Mouse (Mus musculus) hindbrain, postnatal 0 days (tissue): Measurements from ENCODE around the gene S1pr4. TPM values are rescaled to one million over a fixed set of nuclear protein-coding genes. Genes with fewer than 3 reads are reported as not detected.

ENCODE experiments used
- ATAC-seq: fragments of 200-750 bp; cut with Nextera tagmentation; 2 replicates; pipeline ENCODE4 v1.8.0; 2017; ENCODE audit warnings: mild to moderate bottlenecking, moderate TSS enrichment, moderate library complexity
- DNase-seq: peaks from one replicate; pipeline ENCODE4 v3.0.0-alpha.2; 2015; ENCODE audit warnings: low spot score
- H3K27ac ChIP-seq: fragments of 300-500 bp; sonication (generic); 2 replicates; pipeline ENCODE4 v1.5.1; 2014; ENCODE audit warnings: mild to moderate bottlenecking
- H3K27me3 ChIP-seq: fragments of 300-500 bp; sonication (generic); 2 replicates; pipeline ENCODE4 v1.6.1; 2014; ENCODE audit warnings: low read length, mixed read lengths; ENCODE audit not compliant: insufficient read depth
- H3K36me3 ChIP-seq: fragments of 300-500 bp; sonication (generic); 2 replicates; pipeline ENCODE4 v1.6.1; 2014; ENCODE audit warnings: low read length, mixed read lengths; ENCODE audit not compliant: insufficient read depth
- H3K4me1 ChIP-seq: fragments of 300-500 bp; sonication (generic); 2 replicates; pipeline ENCODE4 v1.6.1; 2014; ENCODE audit warnings: antibody characterized with exemption, low read length, mixed read lengths; ENCODE audit not compliant: insufficient read depth
- H3K4me2 ChIP-seq: fragments of 300-500 bp; sonication (generic); 2 replicates; pipeline ENCODE4 v1.6.1; 2014; ENCODE audit warnings: low read depth, mild to moderate bottlenecking, low read length, moderate library complexity, mixed read lengths
- H3K4me3 ChIP-seq: fragments of 300-500 bp; sonication (generic); 2 replicates; pipeline ENCODE4 v1.5.1; 2014; ENCODE audit warnings: low read length
- H3K9ac ChIP-seq: fragments of 300-500 bp; sonication (generic); replicated peaks from 2 replicates; pipeline ENCODE4 v1.6.1; 2014; ENCODE audit warnings: mild to moderate bottlenecking, low read length, moderate library complexity, mixed read lengths
- H3K9me3 ChIP-seq: fragments of 300-500 bp; sonication (generic); 2 replicates; pipeline ENCODE4 v1.6.1; 2016; ENCODE audit warnings: low read length, mixed read lengths
- CTCF ChIP-seq: IDR thresholded peaks from 2 replicates; pipeline ENCODE4 v1.5.1; 2016; ENCODE audit warnings: antibody characterized with exemption, control low read depth, low read depth
- WGBS: fragments of 180-500 bp; shearing (Covaris S2); extraction: QIAGEN DNeasy Blood & Tissue Kit; methylation state at CpG from one replicate; pipeline ENCODE4 v1.1.7; 2014; 5-methylcytosine and 5-hydroxymethylcytosine counted together
- polyA plus RNA-seq: library from polyadenylated mRNA; unstranded; fragments of >200 nt; fragmentation: Nextera tagmentation; extraction: Ambion mirVana; gene quantifications from 2 replicates; pipeline ENCODE4 v1.2.1, GENCODE M21; 2015
- total RNA-seq: library from RNA; depleted of rRNA; stranded (reverse); fragments of >200 nt; gene quantifications from 2 replicates; pipeline ENCODE4 v1.2.3, GENCODE M21; 2014

Gene S1pr4
- total and polyA plus RNA-seq, 2 experiments from 2014 or later = 0.40 to 1.3 TPM

- TF ChIP-seq CTCF = no peak
- H3K4me1 ChIP-seq = no peaks in the 10 kb centered on the region
- peaks cover 12% of the 10 kb centered on the region; the same call in 1 of the 2 replicates for H3K36me3 ChIP-seq
- no peak overlapping the region for H3K4me3 ChIP-seq
- H3K27me3 ChIP-seq = 0 out of 2 replicates have a peak, but pooled peaks cover 4% of the 10 kb centered on the region
- H3K9ac ChIP-seq = no peak overlapping the region
- H3K9me3 ChIP-seq = no peaks in the 10 kb centered on the region
- H3K4me2 ChIP-seq = no peak overlapping the region
- DNase-seq (no peak), ATAC-seq (no peak)
- 72% methylated on average over 2 of the region's 2 CpGs for WGBS
- H3K27ac ChIP-seq = no peak overlapping the region
Observed at GRCm38 (mm10) chr10:81466066-81466465, 33.9 kb downstream of the S1pr4 start.

- ATAC-seq (0 out of 2 replicates have a peak, but pooled peaks have one; percentile 1), DNase-seq (no peak)
- no peak overlapping the region for H3K27ac ChIP-seq
- H3K9me3 ChIP-seq = no peaks in the 10 kb centered on the region
- no peak overlapping the region for H3K4me2 ChIP-seq
- under 1% methylated on average over 5 of the region's 5 CpGs for WGBS
- no peak overlapping the region for H3K4me3 ChIP-seq
- H3K27me3 ChIP-seq = 0 out of 2 replicates have a peak, but pooled peaks cover 4% of the 10 kb centered on the region
- no peak overlapping the region for H3K9ac ChIP-seq
- TF ChIP-seq CTCF = no peak
- no peaks in the 10 kb centered on the region for H3K4me1 ChIP-seq
- H3K36me3 ChIP-seq = peaks cover 12% of the 10 kb centered on the region; the same call in 1 of the 2 replicates
Observed at GRCm38 (mm10) chr10:81465265-81465645, 34.7 kb downstream of the S1pr4 start.

GRCm38 (mm10) chr10:81464405-81465264 is 35.3 kb downstream of the S1pr4 start:
- Histone ChIP-seq H3K36me3 (peaks cover 12% of the 10 kb centered on the region; the same call in 1 of the 2 replicates), H3K9ac (no peak overlapping the region), H3K4me3 (peak overlapping the region; percentile 9; the same call in 1 of the 2 replicates), H3K9me3 (no peaks in the 10 kb centered on the region), H3K4me1 (no peaks in the 10 kb centered on the region), H3K27ac (no peak overlapping the region), H3K27me3 (0 out of 2 replicates have a peak, but pooled peaks cover 4% of the 10 kb centered on the region), H3K4me2 (peak overlapping the region; percentile 38)
- no peak for TF ChIP-seq CTCF
- DNase-seq = peak; percentile 45
- WGBS = 7% methylated on average over 31 of the region's 33 CpGs
- ATAC-seq = peak; percentile 74

- H3K4me3 ChIP-seq = no peak overlapping the region
- H3K27ac ChIP-seq = no peak overlapping the region
- 0 out of 2 replicates have a peak, but pooled peaks cover 4% of the 10 kb centered on the region for H3K27me3 ChIP-seq
- TF ChIP-seq CTCF = no peak
- peaks cover 12% of the 10 kb centered on the region; the same call in 1 of the 2 replicates for H3K36me3 ChIP-seq
- WGBS = 61% methylated on average over 4 of the region's 4 CpGs
- no peaks in the 10 kb centered on the region for H3K9me3 ChIP-seq
- H3K4me1 ChIP-seq = no peaks in the 10 kb centered on the region
- ATAC-seq = no peak
- H3K9ac ChIP-seq = no peak overlapping the region
- DNase-seq = no peak
- no peak overlapping the region for H3K4me2 ChIP-seq
Observed at GRCm38 (mm10) chr10:81463531-81463930, 36.4 kb downstream of the S1pr4 start.

- Histone ChIP-seq H3K27ac (no peak overlapping the region), H3K4me2 (no peak overlapping the region), H3K36me3 (peaks cover 12% of the 10 kb centered on the region; the same call in 1 of the 2 replicates), H3K9ac (no peak overlapping the region), H3K4me1 (no peaks in the 10 kb centered on the region), H3K27me3 (0 out of 2 replicates have a peak, but pooled peaks cover 4% of the 10 kb centered on the region), H3K9me3 (no peaks in the 10 kb centered on the region), H3K4me3 (no peak overlapping the region)
- ATAC-seq = no peak
- WGBS = 73% methylated on average over 7 of the region's 7 CpGs
- TF ChIP-seq CTCF = no peak
- no peak for DNase-seq
Observed at GRCm38 (mm10) chr10:81462917-81463316, 37.0 kb downstream of the S1pr4 start.

GRCm38 (mm10) chr10:81462415-81462804 is 37.5 kb downstream of the S1pr4 start:
- ATAC-seq (no peak), DNase-seq (no peak)
- Histone ChIP-seq H3K4me2 (no peak overlapping the region), H3K27me3 (0 out of 2 replicates have a peak, but pooled peaks cover 4% of the 10 kb centered on the region), H3K9me3 (no peaks in the 10 kb centered on the region), H3K27ac (no peak overlapping the region), H3K9ac (no peak overlapping the region), H3K36me3 (peaks cover 10% of the 10 kb centered on the region; the same call in 1 of the 2 replicates), H3K4me1 (no peaks in the 10 kb centered on the region), H3K4me3 (no peak overlapping the region)
- WGBS = 43% methylated on average over 7 of the region's 7 CpGs
- TF ChIP-seq CTCF = no peak
